Mouse (Mus musculus) Patski (cell line): ENCODE data around the gene Dld. TPM values are rescaled to one million over a fixed set of nuclear protein-coding genes. Genes with fewer than 3 reads are reported as not detected.

Experiments used
- ATAC-seq: fragments of 100-300 bp; one replicate; pipeline ENCODE4 v1.8.0; 2021
- CTCF ChIA-PET: fragments of 350-600 bp; sonication (Branson Sonifier 250); formaldehyde crosslinking; loops from one replicate; lab custom pipeline; 2022; ENCODE audit warnings: inconsistent platforms; lab: Charles Lee
- POLR2A ChIA-PET: fragments of 350-600 bp; sonication (Branson Sonifier 250); formaldehyde crosslinking; loops from one replicate; lab custom pipeline; 2022; ENCODE audit warnings: antibody characterized with exemption, inconsistent platforms; lab: Charles Lee
- DNase-seq: peaks from one replicate; pipeline ENCODE4 v3.0.0-alpha.2; 2011; ENCODE audit warnings: low read depth, low spot score
- H3K27me3 ChIP-seq: fragments of 371-371 bp; one replicate; pipeline ENCODE4 v1.5.1; 2021
- CTCF ChIP-seq: fragments of 100-300 bp; IDR thresholded peaks from one replicate; pipeline ENCODE4 v1.5.1; 2021
- in situ Hi-C: fragments of 300-500 bp; cut with MboI; formaldehyde crosslinking; loops from 3 replicates; pipeline ENCODE4 v1.11.1; 2018; ENCODE audit warnings: low pct_unique_long_range_greater_than_20kb, mixed read lengths
- polyA plus RNA-seq: library from polyadenylated mRNA; unstranded; gene quantifications from one replicate; pipeline ENCODE4 v1.2.3, GENCODE M21; 2021

Dld gene
- polyA plus RNA-seq, 1 experiment from 2014 or later: 145 TPM

DNA sequence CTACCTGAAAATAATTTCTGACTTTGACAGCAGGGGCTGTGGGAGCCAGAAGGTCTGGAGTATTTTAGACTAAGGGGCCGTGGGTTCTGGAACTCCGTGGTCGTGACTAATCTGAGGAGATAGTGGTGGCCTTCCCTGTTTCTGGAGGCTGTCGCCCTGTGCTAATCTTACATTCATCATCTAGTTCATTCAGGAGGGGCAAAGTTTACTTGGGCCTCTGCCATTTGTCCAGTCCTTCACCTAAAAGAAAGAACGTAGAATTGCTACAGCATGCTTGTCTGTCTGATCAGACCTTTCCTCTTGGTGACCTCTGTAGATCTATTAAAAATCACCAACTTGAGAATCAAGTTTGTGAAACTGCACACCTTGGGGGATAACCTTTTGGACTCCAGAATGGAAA, 69.0 kb downstream of the Dld start:
- ATAC-seq: no peak
- H3K27me3 ChIP-seq: no peaks in the 10 kb centered on the region
- ChIA-PET POLR2A (no interaction called here), CTCF (no interaction called here)
- DNase-seq: no peak
- TF ChIP-seq CTCF: no peak
- in situ Hi-C loops: no loop called here

Other genes starting within 250 kb of the Dld start
- not detected for gene Gm6993, start 110.7 kb downstream of the Dld start, polyA plus RNA-seq
- gene Lamb1, start 86.2 kb downstream of the Dld start, polyA plus RNA-seq: 290 TPM
- not detected for gene Slc26a3, start 39.4 kb upstream of the Dld start, polyA plus RNA-seq
- gene Cbll1, start 148.2 kb upstream of the Dld start, polyA plus RNA-seq: 13.2 TPM
- gene Slc26a4, start 208.5 kb upstream of the Dld start, polyA plus RNA-seq: 0.17 TPM